Mouse (Mus musculus) ES-Bruce4 (cell line): Measurements from ENCODE around the gene Yeats2. TPM values are rescaled to one million over a fixed set of nuclear protein-coding genes. Genes with fewer than 3 reads are reported as not detected.
A peak's percentile ranks its signal among the peaks of the same experiment; 100 is the strongest.

Experiments used
- H3K27ac ChIP-seq: 2 replicates; pipeline ENCODE4 v1.5.1; 2012; ENCODE audit warnings: low read length, inconsistent platforms; ENCODE audit not compliant: insufficient read depth
- H3K27me3 ChIP-seq: 2 replicates; pipeline ENCODE4 v1.6.1; 2012; ENCODE audit warnings: mild to moderate bottlenecking, low read length, inconsistent platforms; ENCODE audit not compliant: control insufficient read depth, poor library complexity, insufficient read depth, severe bottlenecking
- H3K36me3 ChIP-seq: 2 replicates; pipeline ENCODE4 v1.6.1; 2012; ENCODE audit warnings: inconsistent platforms, mild to moderate bottlenecking, low read length, moderate library complexity; ENCODE audit not compliant: control insufficient read depth, poor library complexity, insufficient read depth, severe bottlenecking
- H3K4me1 ChIP-seq: one replicate; pipeline ENCODE4 v1.8.1; 2011; ENCODE audit warnings: low read length; ENCODE audit not compliant: control insufficient read depth, insufficient read depth
- H3K4me3 ChIP-seq: 2 replicates; pipeline ENCODE4 v1.5.1; 2011; ENCODE audit warnings: low read depth, mild to moderate bottlenecking, low read length
- H3K9ac ChIP-seq: 2 replicates; pipeline ENCODE4 v1.6.1; 2012; ENCODE audit warnings: low read depth, mild to moderate bottlenecking, inconsistent platforms; ENCODE audit not compliant: poor library complexity, severe bottlenecking
- H3K9me3 ChIP-seq: replicated peaks from 2 replicates; pipeline ENCODE4 v1.6.1; 2012; ENCODE audit warnings: mild to moderate bottlenecking, low read length, inconsistent platforms; ENCODE audit not compliant: control insufficient read depth, poor library complexity, insufficient read depth, severe bottlenecking
- CTCF ChIP-seq: IDR thresholded peaks from one replicate; pipeline ENCODE4 v1.8.1; 2011; ENCODE audit warnings: low read depth, low read length
- EP300 ChIP-seq: IDR thresholded peaks from 2 replicates; pipeline ENCODE4 v1.6.1; 2011; ENCODE audit warnings: low read depth, low read length; ENCODE audit not compliant: insufficient read depth
- POLR2A ChIP-seq: IDR thresholded peaks from one replicate; pipeline ENCODE4 v1.8.1; 2011; ENCODE audit warnings: low read length; ENCODE audit not compliant: insufficient read depth
- polyA plus RNA-seq: library from polyadenylated mRNA; stranded (reverse); fragments of >200 nt; gene quantifications from 2 replicates; pipeline ENCODE4 v1.2.4, GENCODE M21; 2011; ENCODE audit warnings: low read depth; ENCODE audit not compliant: missing spikeins, insufficient read depth, insufficient read length

The Yeats2 gene
- polyA plus RNA-seq, 1 experiment, result 112 TPM

- TF ChIP-seq POLR2A, result no peak
- no peak for TF ChIP-seq EP300
- no peak for TF ChIP-seq CTCF
- Histone ChIP-seq H3K4me3 (no peak overlapping the region), H3K9me3 (no peaks in the 10 kb centered on the region), H3K9ac (no peak overlapping the region), H3K4me1 (no peaks in the 10 kb centered on the region), H3K27me3 (no peaks in the 10 kb centered on the region), H3K36me3 (peaks cover 25% of the 10 kb centered on the region), H3K27ac (no peak overlapping the region)
Observed at GRCm38 (mm10) chr16:20169471-20170106, 28.7 kb downstream of the Yeats2 start.

DNA sequence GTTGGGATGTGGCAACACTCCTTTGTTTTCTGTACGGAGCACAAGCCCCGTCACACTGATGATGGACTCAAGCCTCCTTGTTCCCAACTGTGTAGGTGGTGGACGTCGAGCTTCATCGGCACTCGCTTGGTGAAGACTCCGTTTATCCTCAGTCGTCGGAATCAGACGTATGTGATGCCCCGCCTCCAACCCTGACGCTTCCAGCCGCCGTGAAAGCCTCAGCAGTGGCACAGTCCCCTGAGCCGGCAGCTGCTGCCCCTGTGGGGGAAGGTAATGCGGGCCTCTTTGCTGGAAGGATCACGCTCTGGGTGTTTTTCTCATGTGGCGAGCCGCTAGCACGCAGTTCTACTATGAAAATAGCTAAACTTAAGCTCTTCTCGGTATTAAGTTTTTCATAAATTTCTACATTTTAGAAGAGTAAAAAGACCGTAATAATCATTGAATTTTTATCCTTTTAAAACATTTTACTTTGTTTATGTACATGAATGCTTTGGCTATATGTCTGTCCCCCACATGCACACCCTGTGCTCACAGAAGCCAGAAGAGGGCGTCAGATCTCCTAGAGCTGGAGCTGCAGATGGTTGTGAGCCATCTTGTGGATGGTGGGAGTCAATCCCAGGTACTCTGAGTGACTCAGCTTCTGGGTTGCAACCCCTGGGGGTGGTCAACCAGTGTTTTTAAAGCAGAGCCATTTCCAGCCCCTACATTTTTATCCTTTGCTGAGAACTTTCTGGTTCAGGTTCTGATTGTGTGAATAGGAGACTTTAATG lies 38.7 kb downstream of the Yeats2 start:
- H3K9ac ChIP-seq, result no peak overlapping the region
- H3K27ac ChIP-seq, result no peak overlapping the region
- no peak overlapping the region for H3K4me3 ChIP-seq
- peak; percentile 83 for TF ChIP-seq CTCF
- 0 out of 2 replicates have a peak, but pooled peaks have one; percentile 3 for TF ChIP-seq EP300
- TF ChIP-seq POLR2A, result no peak
- H3K36me3 ChIP-seq, result peaks cover 28% of the 10 kb centered on the region
- H3K9me3 ChIP-seq, result no peaks in the 10 kb centered on the region
- H3K4me1 ChIP-seq, result no peaks in the 10 kb centered on the region
- H3K27me3 ChIP-seq, result no peaks in the 10 kb centered on the region

- no peak overlapping the region for H3K9ac ChIP-seq
- H3K36me3 ChIP-seq, result peaks cover 32% of the 10 kb centered on the region
- H3K4me1 ChIP-seq, result no peaks in the 10 kb centered on the region
- H3K27ac ChIP-seq, result no peak overlapping the region
- no peak overlapping the region for H3K4me3 ChIP-seq
- H3K9me3 ChIP-seq, result no peaks in the 10 kb centered on the region
- TF ChIP-seq CTCF, result peak; percentile 55
- TF ChIP-seq EP300, result no peak
- no peaks in the 10 kb centered on the region for H3K27me3 ChIP-seq
Observed at GRCm38 (mm10) chr16:20185368-20185767, 44.5 kb downstream of the Yeats2 start.

DNA sequence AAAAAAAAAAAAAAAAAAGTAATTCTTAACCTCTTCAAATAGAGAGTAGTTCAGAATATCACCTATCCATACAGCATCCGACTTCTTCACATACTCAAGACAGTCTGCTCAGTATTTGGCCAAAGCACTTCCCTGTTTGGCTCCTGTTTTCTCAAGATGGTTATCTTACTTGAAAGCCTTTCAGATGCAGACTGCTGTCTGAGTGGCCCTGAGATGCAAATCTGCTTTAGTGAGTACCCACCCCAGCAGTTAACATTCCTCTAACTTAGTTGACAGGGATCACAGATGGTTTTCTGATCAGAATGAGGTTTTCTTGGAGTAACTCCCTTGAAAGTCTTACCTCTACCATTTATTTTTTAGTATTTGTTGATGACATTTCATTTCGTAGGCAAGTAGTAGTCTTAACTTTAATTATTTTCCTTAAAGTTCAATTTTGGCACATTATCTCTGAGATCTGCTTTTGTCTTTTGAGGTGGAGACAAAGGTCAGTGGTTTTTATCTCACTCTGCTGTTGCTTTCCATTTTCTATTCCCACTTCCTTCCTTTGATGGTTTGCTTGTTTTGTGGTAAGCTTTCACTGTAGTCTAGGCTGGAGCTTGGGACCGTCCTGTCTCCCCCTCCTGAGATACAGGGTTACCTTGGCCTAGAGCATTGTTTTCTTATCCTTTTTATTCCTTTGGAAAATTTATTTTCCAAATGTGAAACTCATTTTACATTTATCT lies 50.5 kb downstream of the Yeats2 start:
- Histone ChIP-seq H3K9ac (no peak overlapping the region), H3K27ac (peak overlapping the region; percentile 93)

DNA sequence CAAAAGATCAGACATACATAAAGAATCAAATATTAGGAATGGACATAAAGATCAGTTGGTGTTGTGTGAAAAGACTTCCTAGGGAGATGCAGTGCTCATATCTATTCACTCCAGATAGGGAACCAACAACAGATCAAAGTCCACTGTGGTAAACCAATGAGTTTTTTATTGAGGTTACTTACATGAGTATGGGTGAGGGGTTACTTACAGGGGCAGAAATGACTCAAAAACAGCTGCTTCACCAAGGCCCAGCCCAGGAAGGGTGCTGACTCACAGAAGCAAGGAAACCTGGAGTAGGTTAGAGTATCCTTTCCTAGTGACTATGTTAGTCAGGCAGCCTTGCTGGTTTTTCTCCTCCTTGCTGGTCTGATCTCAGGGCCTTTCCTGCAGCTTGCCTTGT lies 51.2 kb downstream of the Yeats2 start:
- TF ChIP-seq POLR2A, result no peak
- TF ChIP-seq CTCF, result no peak
- TF ChIP-seq EP300, result no peak
- Histone ChIP-seq H3K4me1 (no peaks in the 10 kb centered on the region), H3K27me3 (no peaks in the 10 kb centered on the region), H3K9me3 (no peaks in the 10 kb centered on the region), H3K9ac (no peak overlapping the region), H3K36me3 (peaks cover 43% of the 10 kb centered on the region), H3K4me3 (no peak overlapping the region), H3K27ac (peak overlapping the region; percentile 63; the same call in 1 of the 2 replicates)

More for the DNA sequence above, 50.5 kb downstream of the Yeats2 start:
- H3K9me3 ChIP-seq, result no peaks in the 10 kb centered on the region
- H3K4me1 ChIP-seq, result no peaks in the 10 kb centered on the region
- no peak overlapping the region for H3K4me3 ChIP-seq
- no peaks in the 10 kb centered on the region for H3K27me3 ChIP-seq
- H3K36me3 ChIP-seq, result peaks cover 48% of the 10 kb centered on the region
- TF ChIP-seq POLR2A, result no peak
- no peak for TF ChIP-seq CTCF
- TF ChIP-seq EP300, result no peak

GRCm38 (mm10) chr16:20195546-20195945 lies 54.7 kb downstream of the Yeats2 start:
- TF ChIP-seq POLR2A (no peak), CTCF (peak; percentile 17), EP300 (no peak)
- H3K9ac ChIP-seq, result no peak overlapping the region
- peaks cover 2% of the 10 kb centered on the region for H3K4me1 ChIP-seq
- no peak overlapping the region for H3K27ac ChIP-seq
- H3K9me3 ChIP-seq, result no peaks in the 10 kb centered on the region
- H3K4me3 ChIP-seq, result no peak overlapping the region
- H3K27me3 ChIP-seq, result no peaks in the 10 kb centered on the region
- peaks cover 37% of the 10 kb centered on the region for H3K36me3 ChIP-seq
